Mouse (Mus musculus): ENCODE results near the gene Hcfc1r1. TPM values are rescaled to one million over a fixed set of nuclear protein-coding genes. Genes with fewer than 3 reads are reported as not detected.

The Hcfc1r1 gene
- polyA plus RNA-seq, 1 experiment from 2014 or later: 47.9 TPM

DNA sequence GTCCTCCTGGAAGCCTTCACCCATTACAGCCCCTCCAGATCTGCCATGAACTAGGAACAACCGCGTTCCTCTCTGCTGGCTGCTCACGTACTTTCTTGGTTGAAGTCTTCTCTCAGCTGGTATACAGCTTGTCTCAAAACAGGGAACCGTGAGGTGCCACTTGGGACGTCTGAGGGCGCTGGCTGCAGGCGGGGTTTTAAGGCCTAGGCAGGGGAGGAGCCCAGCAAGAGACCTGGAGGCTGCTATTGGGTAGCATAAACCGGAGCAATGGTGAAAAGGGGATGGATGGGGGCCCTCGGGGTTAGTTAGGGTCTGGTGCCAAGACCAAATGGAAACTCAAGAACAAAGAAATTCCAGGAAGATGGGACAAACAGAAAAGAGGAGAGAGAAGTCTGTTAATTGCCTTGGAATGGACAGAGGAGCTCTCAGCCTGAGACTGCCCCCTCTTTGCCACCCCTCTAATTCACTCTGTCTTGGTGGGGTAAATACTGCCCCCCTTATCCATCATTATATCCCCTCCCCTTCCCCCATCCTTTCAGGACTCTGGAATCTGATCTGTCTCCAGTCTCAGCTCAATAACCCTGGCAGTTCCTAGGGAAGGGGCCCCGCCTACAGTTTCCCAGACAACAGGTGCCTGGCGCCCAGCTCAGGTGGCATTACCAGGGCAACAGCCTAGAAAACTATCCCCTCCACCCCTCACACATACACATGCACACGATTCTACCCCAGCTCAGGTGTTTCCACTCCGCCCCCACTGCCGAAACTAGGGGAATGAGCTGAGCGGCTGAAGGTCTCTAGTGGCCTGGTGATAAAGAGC lies 10.7 kb downstream of the Hcfc1r1 start, which contains the start of gene Cldn9:
TSS of gene Cldn9 (minus strand) at position 171 of the 817 bp plus-strand sequence.
- DNase-seq (ENCODE audit: low spot score) (peak; percentile 41), ATAC-seq (replicated peaks; ENCODE audit: insufficient number of reproducible peaks, low FRiP score, low TSS enrichment, low read depth) (peak; percentile 79)
- Histone ChIP-seq H3K9me3 (replicated peaks; ENCODE audit: control insufficient read depth, low read length) (no peaks in the 10 kb centered on the region), H3K36me3 (replicated peaks; ENCODE audit: control insufficient read depth, insufficient read depth, low read depth, low read length) (no peaks in the 10 kb centered on the region), H3K4me1 (ENCODE audit: control insufficient read depth, insufficient read depth, low read length) (no peaks in the 10 kb centered on the region; the same call in 1 of the 2 replicates), H3K4me3 (ENCODE audit: low read depth, low read length) (peak within 1 kb of the TSS; percentile 18), H3K9ac (replicated peaks; ENCODE audit: low read length) (no peak within 1 kb of the TSS; the same call in 1 of the 2 replicates), H3K27me3 (ENCODE audit: control insufficient read depth, insufficient read depth, low read length) (peaks cover 46% of the 10 kb centered on the region), H3K27ac (replicated peaks; ENCODE audit: low read depth, low read length) (no peak within 1 kb of the TSS; the same call in 1 of the 2 replicates), H3K4me2 (ENCODE audit: low read depth, low read length) (no peak within 1 kb of the TSS; the same call in 1 of the 2 replicates)
- 12% methylated on average over 15 of the region's 15 CpGs for WGBS

DNA sequence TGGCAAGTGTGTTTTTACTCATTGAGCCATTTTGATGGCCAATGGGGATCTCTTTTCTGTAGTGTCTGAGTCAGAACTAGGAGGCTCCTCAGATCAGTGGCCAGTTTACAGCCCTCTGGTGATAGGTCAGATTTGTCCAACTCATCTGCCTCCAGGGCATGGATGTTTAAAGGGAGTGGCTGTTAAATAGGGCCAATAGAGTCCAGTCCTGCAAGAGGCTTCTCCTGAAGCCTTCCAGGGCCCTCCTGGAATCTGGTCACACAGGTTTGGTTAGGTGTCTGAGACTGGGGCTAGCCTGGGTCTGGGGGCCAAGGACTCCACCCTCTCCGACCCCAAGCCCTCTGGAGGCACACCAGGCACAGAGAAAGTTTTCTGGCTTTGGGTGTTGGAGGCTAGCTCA lies 21.1 kb downstream of the Hcfc1r1 start:
- H3K36me3 ChIP-seq (replicated peaks; ENCODE audit: control insufficient read depth, insufficient read depth, low read depth, low read length): no peaks in the 10 kb centered on the region
- no peak overlapping the region for H3K27ac ChIP-seq (replicated peaks; ENCODE audit: low read depth, low read length)
- H3K27me3 ChIP-seq (ENCODE audit: control insufficient read depth, insufficient read depth, low read length): peaks cover 13% of the 10 kb centered on the region
- peaks cover 3% of the 10 kb centered on the region; the same call in 1 of the 2 replicates for H3K4me1 ChIP-seq (ENCODE audit: control insufficient read depth, insufficient read depth, low read length)
- H3K9ac ChIP-seq (replicated peaks; ENCODE audit: low read length): no peak overlapping the region
- DNase-seq (ENCODE audit: low spot score) (no peak), ATAC-seq (replicated peaks; ENCODE audit: insufficient number of reproducible peaks, low FRiP score, low TSS enrichment, low read depth) (no peak; the same call in 1 of the 2 replicates)
- no peak overlapping the region for H3K4me3 ChIP-seq (ENCODE audit: low read depth, low read length)
- H3K4me2 ChIP-seq (ENCODE audit: low read depth, low read length): no peak overlapping the region
- H3K9me3 ChIP-seq (replicated peaks; ENCODE audit: control insufficient read depth, low read length): no peaks in the 10 kb centered on the region
- 61% methylated on average over 1 of the region's 1 CpGs for WGBS

DNA sequence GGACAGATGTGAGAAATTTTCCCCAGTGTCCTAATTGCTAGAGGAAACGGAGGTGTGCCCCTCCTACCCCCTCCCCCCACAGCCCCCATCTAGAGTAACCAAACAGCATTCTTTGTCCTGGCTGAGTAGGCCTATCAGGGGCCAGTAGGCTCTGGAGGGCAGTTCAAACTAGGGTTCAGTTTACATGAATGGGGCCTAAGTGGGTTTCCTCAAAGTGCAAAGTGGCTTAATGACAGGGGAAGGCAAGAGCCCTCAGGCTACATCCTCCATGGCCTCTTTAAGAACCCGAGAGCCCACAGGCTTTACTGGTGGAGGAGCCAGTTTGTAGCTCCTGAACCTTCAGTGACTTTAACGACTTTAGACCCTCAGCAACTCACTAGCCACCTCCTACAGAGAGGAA lies 22.4 kb downstream of the Hcfc1r1 start:
- Histone ChIP-seq H3K27me3 (ENCODE audit: control insufficient read depth, insufficient read depth, low read length) (peaks cover 19% of the 10 kb centered on the region), H3K4me1 (ENCODE audit: control insufficient read depth, insufficient read depth, low read length) (peaks cover 3% of the 10 kb centered on the region; the same call in 1 of the 2 replicates), H3K4me2 (ENCODE audit: low read depth, low read length) (no peak overlapping the region), H3K9ac (replicated peaks; ENCODE audit: low read length) (no peak overlapping the region), H3K9me3 (replicated peaks; ENCODE audit: control insufficient read depth, low read length) (no peaks in the 10 kb centered on the region), H3K36me3 (replicated peaks; ENCODE audit: control insufficient read depth, insufficient read depth, low read depth, low read length) (no peaks in the 10 kb centered on the region), H3K4me3 (ENCODE audit: low read depth, low read length) (no peak overlapping the region), H3K27ac (replicated peaks; ENCODE audit: low read depth, low read length) (no peak overlapping the region)
- WGBS: 0% methylated on average over 3 of the region's 3 CpGs
- ATAC-seq (replicated peaks; ENCODE audit: insufficient number of reproducible peaks, low FRiP score, low TSS enrichment, low read depth) (peak; percentile 70; the same call in 1 of the 2 replicates), DNase-seq (ENCODE audit: low spot score) (peak; percentile 64)

DNA sequence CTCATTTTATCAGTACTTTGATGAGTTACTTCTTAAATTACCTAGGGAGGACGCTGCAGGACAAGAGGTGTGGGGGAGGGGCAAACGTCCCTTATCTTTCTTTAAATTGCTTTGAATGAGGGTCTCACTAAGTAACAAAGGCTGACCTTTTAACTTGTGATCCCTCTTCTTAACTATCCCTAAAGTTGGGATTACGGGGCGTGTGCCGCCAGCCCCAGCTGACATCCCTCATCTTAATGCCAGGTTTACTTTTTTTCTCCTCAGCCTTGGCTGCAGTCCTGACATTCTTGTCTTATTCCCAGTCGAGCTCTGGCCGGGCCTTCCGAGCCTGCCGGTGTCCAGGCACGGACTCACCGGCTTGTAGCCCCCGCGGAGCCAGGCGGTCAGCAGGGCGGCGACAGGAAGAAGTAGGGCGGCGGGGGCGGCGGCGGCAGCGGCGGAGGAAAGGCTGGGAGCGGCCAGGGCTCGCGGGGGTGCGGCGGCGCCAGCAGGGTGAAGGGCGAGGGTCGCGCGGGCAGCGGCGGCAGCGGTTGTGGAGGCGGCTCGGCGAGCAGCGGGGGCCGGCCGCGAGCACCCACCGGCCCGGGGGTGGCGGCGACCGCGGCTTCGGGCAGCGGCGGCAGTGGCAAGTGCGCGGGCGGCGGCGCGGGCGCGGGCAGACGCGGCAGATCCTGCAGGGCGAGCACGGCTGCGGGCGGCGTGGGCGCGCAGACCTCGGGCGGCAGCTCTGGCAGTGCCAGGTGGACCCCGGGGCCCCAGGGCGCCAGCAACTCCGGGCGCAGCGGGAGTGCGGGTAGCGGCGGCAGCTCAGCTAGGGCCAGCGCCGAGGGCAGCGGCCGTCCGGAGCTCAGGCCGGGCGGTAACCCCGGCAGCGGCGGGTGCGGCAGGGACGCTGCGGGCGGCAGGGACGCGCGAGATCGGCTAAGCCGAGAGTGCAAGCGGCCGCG lies 26.0 kb downstream of the Hcfc1r1 start:
- Histone ChIP-seq H3K36me3 (replicated peaks; ENCODE audit: control insufficient read depth, insufficient read depth, low read depth, low read length) (no peaks in the 10 kb centered on the region), H3K4me3 (ENCODE audit: low read depth, low read length) (peak overlapping the region; percentile 61), H3K9ac (replicated peaks; ENCODE audit: low read length) (peak overlapping the region; percentile 60), H3K27me3 (ENCODE audit: control insufficient read depth, insufficient read depth, low read length) (peaks cover 19% of the 10 kb centered on the region), H3K27ac (replicated peaks; ENCODE audit: low read depth, low read length) (no peak overlapping the region), H3K4me2 (ENCODE audit: low read depth, low read length) (peak overlapping the region; percentile 100), H3K9me3 (replicated peaks; ENCODE audit: control insufficient read depth, low read length) (no peaks in the 10 kb centered on the region), H3K4me1 (ENCODE audit: control insufficient read depth, insufficient read depth, low read length) (peaks cover 3% of the 10 kb centered on the region; the same call in 1 of the 2 replicates)
- DNase-seq (ENCODE audit: low spot score) (no peak), ATAC-seq (replicated peaks; ENCODE audit: insufficient number of reproducible peaks, low FRiP score, low TSS enrichment, low read depth) (peak; percentile 27)
- under 1% methylated on average over 94 of the region's 101 CpGs for WGBS

DNA sequence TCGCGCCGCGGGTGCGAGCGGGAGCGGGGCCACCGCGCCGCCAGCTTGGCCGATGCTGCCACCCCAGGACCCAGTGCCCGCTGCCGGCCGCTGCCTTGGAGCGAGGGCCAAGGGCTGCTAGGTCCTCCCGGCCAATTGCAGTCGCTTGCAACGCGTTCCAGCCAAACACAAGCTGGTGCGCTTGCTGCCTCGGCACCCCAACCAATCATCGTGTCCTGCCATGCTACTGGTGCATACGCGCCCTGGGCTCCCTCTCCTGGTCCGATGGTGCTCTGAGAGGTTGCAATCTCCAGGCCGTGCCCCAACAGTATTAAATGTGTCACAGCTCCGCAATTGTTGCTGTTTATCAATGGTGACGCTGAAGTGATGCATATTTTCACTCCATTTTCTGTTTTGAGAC lies 26.7 kb downstream of the Hcfc1r1 start:
- WGBS: under 1% methylated on average over 22 of the region's 28 CpGs
- H3K36me3 ChIP-seq (replicated peaks; ENCODE audit: control insufficient read depth, insufficient read depth, low read depth, low read length): no peaks in the 10 kb centered on the region
- H3K4me3 ChIP-seq (ENCODE audit: low read depth, low read length): peak overlapping the region; percentile 61
- H3K9ac ChIP-seq (replicated peaks; ENCODE audit: low read length): peak overlapping the region; percentile 60
- ATAC-seq (replicated peaks; ENCODE audit: insufficient number of reproducible peaks, low FRiP score, low TSS enrichment, low read depth) (peak; percentile 93), DNase-seq (ENCODE audit: low spot score) (peak; percentile 89)
- H3K4me1 ChIP-seq (ENCODE audit: control insufficient read depth, insufficient read depth, low read length): peaks cover 3% of the 10 kb centered on the region; the same call in 1 of the 2 replicates
- H3K27ac ChIP-seq (replicated peaks; ENCODE audit: low read depth, low read length): no peak overlapping the region
- no peaks in the 10 kb centered on the region for H3K9me3 ChIP-seq (replicated peaks; ENCODE audit: control insufficient read depth, low read length)
- peaks cover 19% of the 10 kb centered on the region for H3K27me3 ChIP-seq (ENCODE audit: control insufficient read depth, insufficient read depth, low read length)
- H3K4me2 ChIP-seq (ENCODE audit: low read depth, low read length): peak overlapping the region; percentile 100

DNA sequence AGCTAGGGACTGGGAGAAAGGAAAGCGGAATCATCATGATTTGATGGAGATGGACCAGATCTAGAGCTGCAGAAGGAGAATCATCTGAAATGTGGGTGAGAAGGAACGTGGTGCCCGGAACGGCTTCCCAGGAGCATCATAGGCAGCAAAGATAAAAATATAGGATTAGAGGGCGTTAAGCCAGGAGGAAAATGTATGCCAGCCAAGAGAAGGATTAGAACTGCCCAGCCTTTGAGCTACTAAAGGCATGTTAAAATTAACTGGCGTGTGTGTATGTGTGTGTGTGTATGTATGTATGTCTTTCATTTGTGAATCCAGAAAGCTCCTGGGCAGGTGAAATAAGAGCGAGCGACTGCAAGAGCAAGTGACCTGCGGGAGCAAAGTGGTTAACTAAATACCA lies 29.9 kb downstream of the Hcfc1r1 start:
- no peak for ATAC-seq (replicated peaks; ENCODE audit: insufficient number of reproducible peaks, low FRiP score, low TSS enrichment, low read depth)
- H3K27ac ChIP-seq (replicated peaks; ENCODE audit: low read depth, low read length): no peak overlapping the region
- 89% methylated on average over 9 of the region's 9 CpGs for WGBS

DNA sequence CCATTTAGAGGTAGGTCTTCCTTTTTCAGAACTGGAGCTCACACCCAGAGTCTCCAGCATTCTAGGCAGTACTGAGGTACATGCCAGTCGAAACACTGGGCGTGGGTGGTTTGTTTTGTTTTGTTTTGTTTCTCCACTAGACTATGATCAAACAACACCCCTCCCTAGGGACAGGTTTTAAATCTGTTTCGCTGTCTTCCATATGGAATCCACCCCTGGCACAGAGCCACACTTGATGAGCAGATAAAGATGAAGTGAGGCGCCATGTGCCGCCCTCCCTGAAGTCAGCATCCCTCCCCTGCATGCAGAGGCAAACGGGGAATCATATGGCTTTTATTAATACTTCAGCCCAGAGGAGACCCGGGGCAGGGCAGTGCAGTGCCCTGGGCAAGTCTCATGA lies 31.3 kb downstream of the Hcfc1r1 start:
- no peak overlapping the region for H3K27ac ChIP-seq (replicated peaks; ENCODE audit: low read depth, low read length)
- H3K36me3 ChIP-seq (replicated peaks; ENCODE audit: control insufficient read depth, insufficient read depth, low read depth, low read length): no peaks in the 10 kb centered on the region
- peaks cover 3% of the 10 kb centered on the region for H3K27me3 ChIP-seq (ENCODE audit: control insufficient read depth, insufficient read depth, low read length)
- no peaks in the 10 kb centered on the region for H3K9me3 ChIP-seq (replicated peaks; ENCODE audit: control insufficient read depth, low read length)
- 43% methylated on average over 7 of the region's 7 CpGs for WGBS
- no peak for ATAC-seq (replicated peaks; ENCODE audit: insufficient number of reproducible peaks, low FRiP score, low TSS enrichment, low read depth)
- DNase-seq (ENCODE audit: low spot score): no peak
- H3K4me2 ChIP-seq (ENCODE audit: low read depth, low read length): no peak overlapping the region
- no peak overlapping the region for H3K9ac ChIP-seq (replicated peaks; ENCODE audit: low read length)
- no peak overlapping the region for H3K4me3 ChIP-seq (ENCODE audit: low read depth, low read length)
- no peaks in the 10 kb centered on the region for H3K4me1 ChIP-seq (ENCODE audit: control insufficient read depth, insufficient read depth, low read length)

More for the DNA sequence above, 29.9 kb downstream of the Hcfc1r1 start:
- Histone ChIP-seq H3K9ac (replicated peaks; ENCODE audit: low read length) (no peak overlapping the region), H3K4me2 (ENCODE audit: low read depth, low read length) (no peak overlapping the region), H3K27me3 (ENCODE audit: control insufficient read depth, insufficient read depth, low read length) (peaks cover 17% of the 10 kb centered on the region), H3K4me1 (ENCODE audit: control insufficient read depth, insufficient read depth, low read length) (peaks cover 3% of the 10 kb centered on the region; the same call in 1 of the 2 replicates), H3K36me3 (replicated peaks; ENCODE audit: control insufficient read depth, insufficient read depth, low read depth, low read length) (no peaks in the 10 kb centered on the region), H3K4me3 (ENCODE audit: low read depth, low read length) (no peak overlapping the region), H3K9me3 (replicated peaks; ENCODE audit: control insufficient read depth, low read length) (no peaks in the 10 kb centered on the region)
- no peak for DNase-seq (ENCODE audit: low spot score)
